Mouse (Mus musculus) ovary, postnatal 14 days (tissue): ENCODE measurements around the gene Ank3.

Experiments used
- DNase-seq: peaks from one replicate; pipeline ENCODE4 v3.0.0; 2022; ENCODE audit warnings: low spot score

Ank3 gene

GRCm38 (mm10) chr10:69720452-69720851 lies 321.9 kb downstream of the Ank3 start:
- DNase-seq = no peak

- no peak for DNase-seq
These were observed 322.4 kb downstream of the Ank3 start for GRCm38 (mm10) chr10:69720899-69721490.

- DNase-seq = no peak
These were observed 325.6 kb downstream of the Ank3 start for GRCm38 (mm10) chr10:69724159-69724558.

- DNase-seq = no peak
These were observed 326.5 kb downstream of the Ank3 start for GRCm38 (mm10) chr10:69725078-69725477.

GRCm38 (mm10) chr10:69726265-69726664 lies 327.7 kb downstream of the Ank3 start:
- no peak for DNase-seq

GRCm38 (mm10) chr10:69726806-69727205 lies 328.2 kb downstream of the Ank3 start:
- no peak for DNase-seq

- DNase-seq = no peak
These were observed 330.3 kb downstream of the Ank3 start for GRCm38 (mm10) chr10:69728876-69729275.

GRCm38 (mm10) chr10:69730351-69730871 lies 331.8 kb downstream of the Ank3 start:
- DNase-seq = no peak

- no peak for DNase-seq
These were observed 332.8 kb downstream of the Ank3 start for GRCm38 (mm10) chr10:69731341-69731740.

- no peak for DNase-seq
These were observed 333.3 kb downstream of the Ank3 start for GRCm38 (mm10) chr10:69731863-69732262.

GRCm38 (mm10) chr10:69736241-69736640 lies 337.7 kb downstream of the Ank3 start:
- no peak for DNase-seq

GRCm38 (mm10) chr10:69738741-69739271 lies 340.2 kb downstream of the Ank3 start:
- DNase-seq = no peak

GRCm38 (mm10) chr10:69742528-69742927 lies 344.0 kb downstream of the Ank3 start:
- no peak for DNase-seq

GRCm38 (mm10) chr10:69744181-69744580 lies 345.6 kb downstream of the Ank3 start:
- no peak for DNase-seq

- DNase-seq = no peak
These were observed 346.3 kb downstream of the Ank3 start for GRCm38 (mm10) chr10:69744871-69745270.

- no peak for DNase-seq
These were observed 347.7 kb downstream of the Ank3 start for GRCm38 (mm10) chr10:69746322-69746721.

- DNase-seq = no peak
These were observed 348.2 kb downstream of the Ank3 start for GRCm38 (mm10) chr10:69746730-69747129.

- no peak for DNase-seq
These were observed 352.8 kb downstream of the Ank3 start for GRCm38 (mm10) chr10:69751416-69751815.

GRCm38 (mm10) chr10:69753464-69753863 lies 354.9 kb downstream of the Ank3 start:
- no peak for DNase-seq

- no peak for DNase-seq
These were observed 358.5 kb downstream of the Ank3 start for GRCm38 (mm10) chr10:69756956-69757672.

GRCm38 (mm10) chr10:69762977-69763376 lies 364.4 kb downstream of the Ank3 start:
- no peak for DNase-seq

- no peak for DNase-seq
These were observed 365.8 kb downstream of the Ank3 start for GRCm38 (mm10) chr10:69764402-69764801.

- no peak for DNase-seq
These were observed 378.6 kb downstream of the Ank3 start for GRCm38 (mm10) chr10:69777065-69777645.
